Mouse (Mus musculus) CH12.LX (cell line): ENCODE data around the gene Stk24.

ENCODE experiments used
- CTCF ChIP-seq, 2 experiments: IDR thresholded peaks in 1 of 2; conservative IDR thresholded peaks in 1 of 2; 2 replicates each; pipeline ENCODE4 v1.5.1; 2011 to 2012; ENCODE audit warnings: low read depth in 2 of 2, low read length in 2 of 2, improper control_type of control experiment in 1 of 2, inconsistent platforms in 1 of 2, mild to moderate bottlenecking in 1 of 2, moderate library complexity in 1 of 2
- JUN ChIP-seq: IDR thresholded peaks from 2 replicates; pipeline ENCODE4 v1.6.1; 2011; ENCODE audit warnings: low read depth, mild to moderate bottlenecking, low read length, improper control_type of control experiment, moderate library complexity; ENCODE audit not compliant: insufficient read depth
- USF2 ChIP-seq: conservative IDR thresholded peaks from 2 replicates; pipeline ENCODE4 v1.6.1; 2011; ENCODE audit warnings: low read depth, low read length, improper control_type of control experiment
- ZMIZ1 ChIP-seq: IDR thresholded peaks from 2 replicates; pipeline ENCODE4 v1.6.1; 2012; ENCODE audit warnings: low read depth, mild to moderate bottlenecking, inconsistent platforms, low read length, improper control_type of control experiment

GRCm38 (mm10) chr14:121387760-121388159 is 7.9 kb upstream of the Stk24 start:
- TF ChIP-seq ZMIZ1 = no peak
- no peak for TF ChIP-seq USF2
- no peak for TF ChIP-seq CTCF (conservative IDR thresholded peaks at IDR 0.05 in 1 of 2, IDR thresholded peaks at IDR 0.05 in 1 of 2; ENCODE audit: low read depth in 2 of 2, low read length in 2 of 2)
- TF ChIP-seq JUN = no peak
